Mouse (Mus musculus) layer of hippocampus, postnatal 25 days (tissue): ENCODE results near the gene Dnm3. TPM values are rescaled to one million over a fixed set of nuclear protein-coding genes. Genes with fewer than 3 reads are reported as not detected.
A peak's percentile ranks its signal among the peaks of the same experiment; 100 is the strongest.
"Not testable (repeated sequence)": the region's sequence is repeated elsewhere in the genome, so short reads cannot be mapped to it uniquely, and the experiment has no call there.

Source experiments
- DNase-seq, 2 experiments: peaks; one replicate each; pipeline ENCODE4 v3.0.0; 2022; ENCODE audit warnings: mixed read lengths in 2 of 2, low spot score in 1 of 2; ENCODE audit errors: extremely low spot score in 1 of 2
- total RNA-seq, 2 experiments: library from RNA; stranded (reverse); gene quantifications; 2 replicates each; pipeline ENCODE4 v1.2.3; 2021

The Dnm3 gene
- total RNA-seq, 2 experiments from 2014 or later = 66.1 to 83.0 TPM

DNA sequence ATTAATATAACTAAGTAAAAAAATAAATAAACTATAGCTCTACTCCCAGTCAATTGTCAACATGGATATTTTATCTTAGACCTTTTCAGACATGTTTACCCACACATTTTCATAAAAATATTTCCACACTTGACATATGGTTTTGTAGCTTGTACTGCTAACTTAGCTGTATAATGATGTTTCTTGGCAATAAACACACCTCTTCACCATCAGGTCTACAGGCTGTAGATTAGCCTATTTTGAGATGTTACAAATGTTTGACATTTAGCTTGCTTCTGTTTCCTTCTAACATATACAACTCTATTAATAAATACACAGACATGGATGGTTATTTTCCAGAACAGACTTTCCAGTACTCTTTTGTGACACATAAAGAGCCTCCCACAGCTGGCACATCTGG lies 38.3 kb downstream of the Dnm3 start:
- no peak for DNase-seq

DNA sequence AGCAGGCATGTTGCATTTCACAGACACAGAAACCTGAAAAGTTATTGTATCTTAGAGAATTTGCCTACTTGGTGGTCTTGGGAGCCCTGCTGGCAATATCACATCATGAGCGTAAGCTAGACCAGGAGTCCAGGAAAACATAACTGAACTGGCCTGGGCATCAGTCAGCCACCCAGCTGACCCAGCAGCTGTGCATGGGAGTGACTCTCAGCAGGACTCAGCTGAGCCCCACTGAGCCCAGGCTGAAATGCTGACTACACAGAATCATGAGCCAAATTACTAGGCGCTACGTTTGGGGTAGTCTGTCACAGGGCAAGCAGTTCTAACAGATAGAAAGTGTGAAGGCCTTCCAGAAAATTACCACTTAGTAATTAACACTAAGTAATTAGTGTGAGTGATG lies 41.2 kb downstream of the Dnm3 start:
- no peak for DNase-seq

DNA sequence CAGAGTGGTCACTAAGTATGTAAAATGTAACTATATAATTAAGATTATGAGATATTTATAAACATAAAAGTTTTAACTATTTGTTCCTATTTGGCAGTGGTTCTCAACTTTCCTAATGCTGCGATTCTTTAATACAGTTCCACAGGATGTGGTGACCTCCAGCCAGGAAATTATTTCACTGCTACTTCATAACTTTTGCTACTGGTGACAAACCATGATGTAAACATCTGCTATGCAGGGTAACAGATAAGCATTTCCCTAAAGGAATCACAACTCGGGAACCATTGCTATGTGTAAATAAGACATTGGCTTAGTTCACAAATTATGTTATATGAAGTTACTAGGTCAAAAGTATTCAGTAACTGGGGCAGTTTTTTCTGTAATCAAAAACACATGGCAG lies 48.9 kb downstream of the Dnm3 start:
- no peak for DNase-seq

DNA sequence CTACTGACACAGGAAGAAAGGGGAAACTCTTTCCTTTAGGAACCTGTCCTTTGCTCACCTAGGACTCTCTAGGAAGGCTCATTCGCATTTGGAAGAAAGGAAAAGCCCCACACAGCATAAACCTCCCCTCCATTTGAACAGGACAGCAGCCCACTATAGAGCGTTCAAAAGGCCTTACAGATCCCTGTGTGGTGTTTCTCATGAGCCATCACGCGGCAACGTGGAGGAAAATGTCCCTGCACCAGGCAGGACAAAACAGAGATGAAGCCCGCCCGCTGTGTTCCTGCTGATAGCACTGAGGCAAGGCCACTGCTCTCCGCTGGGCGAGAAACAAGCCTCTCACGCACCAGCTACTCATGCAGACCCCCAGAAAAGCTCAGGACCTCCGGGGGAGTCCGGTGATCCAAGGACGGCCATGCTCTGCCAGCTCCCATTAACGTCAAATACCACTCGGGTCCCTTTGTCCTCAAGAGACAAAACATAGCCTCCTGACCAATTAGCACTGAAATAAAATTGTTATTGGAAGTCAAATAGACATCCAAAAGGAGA lies 51.8 kb downstream of the Dnm3 start:
- no peak for DNase-seq

DNA sequence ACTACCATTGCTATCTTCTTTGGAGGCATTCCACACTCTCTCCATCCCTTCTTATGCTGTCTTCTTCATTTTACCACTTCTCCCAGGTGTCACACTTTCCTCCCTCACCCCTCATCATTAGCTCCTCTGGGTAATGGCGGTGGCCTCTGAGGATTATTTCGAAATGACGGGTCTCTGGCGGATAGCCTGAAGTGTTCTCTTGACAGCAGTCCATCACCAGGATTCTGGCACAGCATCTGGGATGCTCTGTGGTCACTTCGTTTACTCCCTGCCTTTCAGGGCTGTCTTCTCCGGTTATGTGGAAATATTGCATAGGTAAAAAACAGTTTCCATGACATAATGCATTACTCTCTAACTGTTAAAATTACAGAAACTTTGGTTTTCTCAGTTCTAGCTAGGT lies 55.0 kb downstream of the Dnm3 start:
- no peak for DNase-seq

DNA sequence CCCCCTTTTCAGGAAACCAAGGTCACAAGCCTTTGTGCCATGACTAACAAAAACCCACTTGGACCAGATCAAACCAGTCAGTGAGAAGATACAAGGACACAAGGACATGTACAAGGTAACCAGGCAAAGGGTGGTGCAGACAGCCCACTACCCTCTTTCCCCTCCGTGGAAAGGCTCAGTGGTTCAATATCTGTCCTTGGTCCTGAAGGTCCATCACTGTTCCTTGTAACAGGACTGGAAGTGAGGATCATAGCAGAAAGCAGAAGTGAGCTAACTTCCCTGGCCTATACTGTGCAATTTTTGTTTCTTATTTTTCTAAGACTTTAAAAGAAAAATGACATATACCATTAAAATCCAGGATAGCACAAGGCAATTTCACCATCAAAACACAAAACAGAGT lies 64.0 kb downstream of the Dnm3 start:
- no peak for DNase-seq

DNA sequence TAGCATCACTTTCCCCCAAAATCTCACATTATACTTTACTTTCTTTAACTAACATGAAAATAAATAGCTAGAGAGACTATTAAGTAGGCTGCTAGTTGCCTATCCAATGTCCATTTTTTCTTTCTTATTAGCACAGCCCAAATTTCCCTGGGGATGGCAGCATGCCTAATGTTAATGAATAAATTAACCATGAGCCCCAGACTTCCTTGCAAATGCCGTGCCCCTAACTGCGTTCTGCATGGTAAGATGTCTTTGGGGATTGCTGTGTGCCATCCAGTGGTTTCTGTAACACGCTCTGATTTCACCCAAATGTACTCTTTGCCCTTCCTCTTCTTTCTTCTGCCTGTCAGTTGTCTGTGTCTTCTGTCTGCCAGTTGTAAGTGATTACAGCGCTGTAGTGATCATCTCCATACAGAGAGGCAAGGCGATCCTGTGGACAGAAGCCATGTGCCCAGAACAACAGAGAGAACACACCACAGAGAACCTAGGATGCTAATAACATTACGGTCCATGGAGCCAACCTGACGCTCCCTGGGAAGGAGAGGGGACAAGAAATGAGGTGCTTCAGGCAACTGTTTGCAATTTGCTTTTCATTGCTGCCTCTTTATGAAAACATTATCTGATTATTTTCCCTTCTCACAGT lies 64.9 kb downstream of the Dnm3 start:
- DNase-seq = no peak

DNA sequence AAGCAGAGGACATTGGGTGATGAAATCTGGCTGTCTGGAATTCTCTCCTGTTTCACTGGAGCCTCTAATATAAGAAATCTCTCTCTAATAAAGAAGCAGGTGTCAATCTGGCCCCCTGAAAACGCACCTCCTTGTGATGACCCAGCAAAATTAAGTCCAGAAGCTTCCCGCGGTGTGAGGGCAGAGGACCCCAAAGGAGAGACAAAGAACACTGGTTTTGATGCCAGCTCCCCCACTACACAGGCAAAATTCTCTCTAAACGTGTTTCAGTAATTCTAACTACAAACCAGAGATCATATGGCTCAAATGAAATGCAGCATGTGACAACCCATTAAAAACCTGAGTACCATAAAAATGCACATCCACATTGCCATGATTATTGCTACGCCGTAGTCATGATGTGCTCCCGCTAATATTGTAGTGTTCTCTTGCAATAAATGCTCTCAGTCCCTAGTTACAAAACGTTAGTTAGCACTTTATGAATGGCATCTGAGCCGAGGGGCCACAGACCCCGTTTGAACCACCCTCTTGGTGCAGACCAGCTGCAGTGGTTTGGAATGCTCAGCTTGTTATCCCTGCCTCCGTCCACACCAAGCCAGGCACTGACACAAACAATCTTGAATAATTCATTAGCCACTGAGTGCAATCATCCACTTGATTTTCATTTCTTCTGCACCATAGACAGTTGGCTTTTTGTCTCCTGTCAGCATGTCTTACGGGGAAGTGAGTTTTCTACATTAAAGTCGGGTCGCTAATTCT lies 67.4 kb downstream of the Dnm3 start:
- no peak for DNase-seq

DNA sequence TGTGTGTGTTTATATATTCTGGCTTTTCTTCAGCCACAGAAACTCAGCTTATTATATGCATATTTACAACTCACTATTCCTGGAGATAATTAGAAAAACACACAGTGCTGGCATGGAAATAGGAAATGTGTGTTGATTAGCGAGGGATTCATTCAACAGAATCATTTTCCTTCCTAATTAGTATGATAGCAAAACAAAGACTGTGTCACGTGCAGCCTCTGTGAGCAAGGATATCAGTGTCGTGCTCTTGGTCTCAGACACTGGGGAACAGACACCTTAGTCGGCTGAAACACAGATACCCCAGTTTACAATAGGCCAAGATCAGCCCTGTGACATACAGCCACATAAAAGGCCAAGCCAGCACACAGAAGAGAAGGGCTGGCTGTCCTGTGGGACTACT lies 83.3 kb downstream of the Dnm3 start:
- DNase-seq = no peak

DNA sequence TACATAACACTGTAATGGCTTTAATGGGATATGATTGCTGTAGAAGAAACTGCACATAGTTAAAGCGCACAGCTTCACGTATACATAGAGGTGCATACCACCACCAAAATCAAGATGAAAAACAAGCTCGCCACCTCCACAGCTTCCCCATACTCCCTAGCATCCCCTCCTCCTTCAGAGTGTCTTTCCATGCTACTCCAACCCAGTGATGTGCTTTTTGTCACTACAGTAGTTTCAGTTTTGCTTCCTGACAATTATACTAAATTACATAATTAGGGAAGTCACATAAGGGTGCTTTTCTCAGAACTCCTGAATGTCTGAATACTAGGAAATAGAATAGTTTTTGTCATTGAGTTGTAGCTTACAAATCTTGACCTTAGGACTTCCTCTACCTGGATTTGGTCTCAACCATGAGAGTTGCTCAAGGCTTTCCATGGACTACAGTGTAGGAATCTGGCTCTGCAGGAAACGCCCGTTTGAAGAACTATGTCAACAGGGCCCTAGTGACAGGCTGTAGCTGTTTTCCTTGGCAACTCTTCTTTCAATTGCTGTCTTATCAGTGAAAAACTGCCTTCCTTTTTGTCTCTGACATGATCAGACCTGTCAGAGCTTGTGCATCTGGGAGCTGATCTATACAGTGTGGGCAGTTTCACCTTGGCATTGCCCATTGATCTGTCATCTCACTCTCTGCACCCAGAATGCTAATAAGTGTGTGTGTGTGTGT lies 89.2 kb downstream of the Dnm3 start:
- no peak for DNase-seq

DNA sequence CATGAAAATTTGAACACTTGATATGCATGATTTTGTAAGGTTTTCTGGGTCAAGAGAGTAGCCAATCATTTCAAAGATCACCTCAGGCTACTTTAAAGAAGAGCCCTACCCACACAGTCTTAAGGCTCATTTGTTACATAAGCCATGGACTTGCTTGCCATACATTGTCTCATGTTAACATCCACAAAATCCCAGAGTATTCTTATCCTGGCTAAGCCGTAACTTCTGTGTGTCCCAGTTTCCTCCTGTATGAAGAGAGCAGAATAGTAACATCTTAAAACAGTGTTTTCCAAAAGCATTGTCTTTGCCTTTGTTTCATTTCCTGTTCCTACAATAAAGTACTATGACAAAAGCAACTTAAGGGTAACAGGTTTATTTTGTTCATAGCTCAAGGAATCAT lies 104.8 kb downstream of the Dnm3 start:
- DNase-seq = not testable (repeated sequence)

DNA sequence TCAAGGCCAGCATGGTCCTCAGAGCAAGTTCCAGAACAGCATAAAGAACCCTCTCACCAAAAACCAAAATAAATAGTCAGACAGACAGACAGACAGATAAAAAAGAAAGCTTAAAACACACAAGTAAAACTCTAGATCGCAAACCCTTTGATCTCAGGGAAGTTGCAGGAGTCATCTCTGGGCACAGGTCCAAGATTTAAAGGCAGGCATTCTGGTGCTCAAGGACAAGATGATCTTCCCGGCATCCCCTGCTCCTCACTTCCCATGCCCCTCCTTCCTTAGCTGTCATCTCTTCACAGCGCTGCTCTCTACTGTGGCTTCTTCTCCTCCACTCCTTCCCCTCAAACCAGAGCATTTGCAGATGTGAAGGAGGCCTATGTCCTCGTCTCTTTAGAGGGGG lies 108.1 kb downstream of the Dnm3 start:
- no peak for DNase-seq

DNA sequence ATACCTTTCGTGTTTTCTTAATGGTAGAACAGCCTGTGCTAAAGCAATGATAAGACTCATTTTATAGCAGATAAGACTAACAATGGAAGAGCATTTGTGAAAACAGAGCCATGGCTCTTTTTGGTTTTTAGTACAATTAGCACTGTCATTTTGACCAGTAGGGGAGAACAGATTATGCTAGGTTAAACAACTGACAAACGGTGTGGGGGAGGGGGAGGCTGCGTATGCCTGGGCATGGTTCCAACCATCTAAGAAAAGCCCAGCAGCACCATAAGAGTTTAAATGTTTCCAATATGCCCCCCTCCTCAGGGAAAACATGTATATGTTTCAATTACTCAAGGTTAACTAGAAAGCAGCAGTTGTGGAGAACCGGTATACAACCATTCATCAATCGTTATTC lies 115.9 kb downstream of the Dnm3 start:
- DNase-seq = peak in 1 of 2 experiments; percentile 40

DNA sequence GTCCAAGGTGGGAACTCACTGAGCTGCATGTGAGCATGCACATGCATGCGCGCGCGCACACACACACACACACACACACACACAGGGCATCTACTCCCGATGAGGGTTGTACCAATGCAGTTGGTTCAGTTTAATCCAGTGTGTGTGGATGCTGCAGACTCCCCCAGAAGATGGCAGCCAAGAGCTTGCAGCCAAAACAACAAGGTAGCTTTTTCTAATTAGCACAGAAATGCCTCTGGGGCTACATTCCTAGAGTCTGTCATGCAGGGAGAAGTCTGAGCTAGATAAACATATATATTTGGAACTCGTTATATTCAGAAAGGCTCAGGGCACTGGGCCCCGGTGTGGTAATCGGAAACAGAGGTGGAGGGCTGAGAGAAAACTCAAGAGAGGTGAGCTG lies 118.6 kb downstream of the Dnm3 start:
- DNase-seq = peak; percentile 31 to 62

DNA sequence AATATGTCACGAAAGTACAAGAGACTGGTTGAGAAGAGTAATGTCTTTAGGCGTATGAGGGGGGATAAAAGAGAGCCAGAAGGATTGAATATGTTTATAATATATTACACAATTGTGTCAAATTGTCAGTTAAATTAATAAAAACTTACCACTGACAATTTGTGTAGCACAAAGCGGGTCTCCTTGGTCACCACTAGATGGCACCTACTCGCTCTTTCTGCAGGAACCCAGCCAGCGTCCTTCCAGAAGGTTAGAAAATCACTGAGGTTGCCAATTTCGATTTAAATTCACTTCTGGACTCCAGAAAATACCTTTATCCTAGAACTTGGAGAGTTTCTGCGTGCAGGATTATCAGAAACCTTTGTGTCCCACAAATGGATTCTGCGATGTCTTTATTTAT lies 119.8 kb downstream of the Dnm3 start:
- DNase-seq = no peak

DNA sequence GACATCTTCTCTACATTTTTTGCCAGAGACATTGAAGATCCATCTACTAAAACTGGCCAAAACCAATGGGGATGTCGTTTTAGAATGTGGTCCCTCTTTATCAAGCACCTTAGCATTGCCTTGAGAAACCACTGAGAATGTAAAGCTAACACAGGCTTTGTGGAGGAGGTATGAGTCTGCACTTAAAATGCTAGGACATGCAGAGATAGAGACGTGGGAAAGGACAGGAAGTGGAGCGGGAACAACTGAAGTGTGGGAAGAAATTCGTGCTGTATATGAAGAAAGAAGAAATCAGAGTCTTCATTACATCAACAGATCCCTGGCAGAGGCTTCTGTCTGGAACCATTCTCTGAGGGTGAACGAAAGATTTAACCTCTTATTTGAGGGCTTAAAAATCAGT lies 121.4 kb downstream of the Dnm3 start:
- DNase-seq = no peak

DNA sequence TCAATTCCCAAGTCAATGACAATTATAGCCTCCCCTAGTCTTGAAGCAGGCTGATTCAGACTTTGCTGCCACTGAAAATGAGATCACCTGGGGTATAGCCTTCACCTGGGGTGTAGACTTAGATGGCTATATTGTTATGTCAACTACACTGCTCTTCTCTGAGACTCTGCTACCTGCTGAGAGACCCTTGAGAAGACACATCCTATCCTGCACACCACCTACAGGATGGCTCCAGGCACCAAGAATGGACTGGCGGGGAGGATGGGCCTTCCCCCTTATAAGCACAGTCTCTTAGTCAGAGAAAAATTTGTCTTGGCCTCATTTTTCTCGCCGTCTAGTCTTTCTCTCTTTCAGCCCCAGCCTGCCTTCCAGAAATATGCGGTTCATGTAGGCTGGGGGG lies 123.1 kb downstream of the Dnm3 start:
- no peak for DNase-seq

DNA sequence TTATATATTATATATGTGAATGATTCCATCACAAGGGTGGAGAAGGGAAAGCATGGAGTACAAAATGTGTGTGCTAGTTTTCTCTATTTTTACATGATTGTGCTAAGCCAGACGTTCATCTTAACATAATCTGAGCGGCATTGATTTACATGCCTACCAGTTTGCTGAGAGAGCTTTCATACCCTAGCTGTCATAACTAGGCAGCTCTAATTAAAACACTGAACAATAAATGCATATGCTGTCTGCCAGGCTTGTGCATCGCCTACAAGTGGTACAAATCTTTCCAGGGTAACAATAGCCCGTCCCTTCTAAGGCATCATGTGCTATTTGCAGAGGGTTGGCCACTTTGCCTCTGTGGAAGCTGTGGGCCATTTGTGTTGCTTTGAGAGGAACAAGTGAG lies 124.0 kb downstream of the Dnm3 start:
- DNase-seq = no peak

DNA sequence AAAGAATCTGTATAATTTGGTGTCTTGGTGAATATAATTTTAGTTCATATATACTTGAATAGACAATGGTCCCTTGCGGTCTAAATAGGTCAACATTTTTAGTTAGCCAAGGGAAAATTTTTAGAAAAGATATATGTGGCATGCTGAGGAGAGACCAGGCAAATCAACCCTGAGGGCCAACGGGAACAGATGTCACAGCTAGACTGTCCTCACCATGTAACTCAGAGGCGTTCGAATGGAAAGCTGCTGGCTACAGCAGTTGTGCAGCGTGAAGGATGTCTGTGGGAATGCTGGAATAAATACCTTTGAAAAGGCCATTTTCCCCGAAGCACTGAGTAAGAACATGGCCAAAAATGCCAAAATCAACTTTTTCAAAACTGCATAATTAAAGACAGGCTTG lies 128.5 kb downstream of the Dnm3 start:
- no peak for DNase-seq

DNA sequence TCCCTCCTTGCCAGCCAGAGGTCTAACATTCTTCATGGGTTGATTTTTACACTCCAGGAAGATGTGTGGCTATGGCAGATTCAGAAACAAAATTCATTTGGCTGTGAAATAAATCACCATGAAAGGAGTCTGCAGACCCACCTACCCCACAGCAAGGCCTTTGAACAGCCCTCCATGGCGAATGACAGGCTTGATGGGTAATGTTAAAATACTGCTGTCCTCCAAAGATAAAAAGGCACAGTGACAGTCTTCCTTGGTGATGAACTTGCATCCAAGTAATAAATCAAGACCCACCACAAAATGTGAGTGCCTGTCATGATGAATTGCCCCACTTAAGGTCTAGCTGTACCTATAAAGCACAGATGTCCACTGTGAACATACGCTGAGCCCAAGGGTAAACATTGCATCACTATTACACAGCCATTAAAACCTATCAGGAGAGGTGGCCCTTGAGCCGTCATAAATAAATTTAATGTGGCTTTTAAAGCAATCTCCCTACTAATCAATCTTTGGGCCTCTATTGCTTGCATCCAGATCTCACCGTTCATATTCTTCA lies 131.3 kb downstream of the Dnm3 start:
- no peak for DNase-seq

DNA sequence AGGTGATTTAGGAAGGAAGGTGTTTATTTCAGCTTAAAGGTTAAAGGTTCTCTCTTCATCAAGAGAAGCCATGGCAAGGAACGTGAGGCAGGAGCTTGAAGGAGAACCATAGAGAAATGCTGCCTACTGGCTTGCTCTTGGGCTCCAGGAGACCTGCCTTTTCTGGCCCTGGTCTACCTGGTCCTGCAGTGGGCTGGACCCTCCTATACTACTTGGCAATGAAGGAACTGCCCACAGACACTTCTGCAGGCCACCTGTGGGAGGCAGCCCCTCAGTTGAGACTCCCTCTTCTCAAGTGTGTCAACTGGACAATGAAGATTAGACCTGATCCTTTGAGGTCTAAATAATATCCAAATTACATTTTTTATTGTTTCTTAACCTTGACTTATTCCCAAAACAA lies 140.7 kb downstream of the Dnm3 start:
- no peak for DNase-seq
